Mouse (Mus musculus): ENCODE measurements around the gene St8sia4.

The St8sia4 gene

DNA sequence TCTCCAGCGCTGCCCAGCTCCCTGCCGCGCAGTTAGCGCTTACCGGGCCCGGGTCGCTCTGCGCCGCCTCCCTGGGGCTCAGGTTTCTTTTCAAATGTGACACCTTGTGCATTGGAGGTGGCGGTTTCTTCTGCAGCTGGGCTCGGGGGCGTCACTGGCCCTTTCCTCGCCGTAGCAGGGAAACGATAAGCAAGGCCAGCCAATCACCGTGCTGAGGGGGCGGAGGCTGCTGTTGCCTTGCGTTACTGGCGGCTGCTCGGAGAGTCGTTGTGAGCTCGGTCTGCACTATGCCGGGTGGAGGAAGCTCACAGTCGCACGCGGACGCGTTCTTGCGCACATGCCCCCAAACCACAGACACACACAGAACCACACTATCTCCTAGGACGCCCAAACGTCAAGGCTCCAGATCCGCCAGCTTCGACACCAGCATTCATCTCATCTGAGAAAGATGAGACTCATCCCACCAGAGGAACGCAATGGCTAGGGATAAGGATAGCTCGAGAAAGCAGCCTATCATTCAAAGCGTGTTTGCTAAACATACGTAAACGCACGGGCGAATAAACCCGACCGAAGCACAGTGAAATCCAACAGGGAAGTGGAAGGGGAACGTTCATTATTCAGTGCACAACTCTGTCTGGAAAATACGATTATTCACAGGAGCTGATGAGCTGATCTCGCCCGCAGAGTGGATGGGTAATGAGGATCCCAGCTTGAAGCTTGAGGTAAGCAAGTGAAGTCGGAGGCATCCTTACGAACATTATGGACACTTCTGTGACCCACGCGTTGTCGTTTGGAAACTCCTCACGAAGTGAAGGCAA lies at the start of gene St8sia4:
St8sia4 (minus strand) TSS at position 137 of the 818 bp plus-strand sequence.
- DNase-seq, result peak; percentile 90

DNA sequence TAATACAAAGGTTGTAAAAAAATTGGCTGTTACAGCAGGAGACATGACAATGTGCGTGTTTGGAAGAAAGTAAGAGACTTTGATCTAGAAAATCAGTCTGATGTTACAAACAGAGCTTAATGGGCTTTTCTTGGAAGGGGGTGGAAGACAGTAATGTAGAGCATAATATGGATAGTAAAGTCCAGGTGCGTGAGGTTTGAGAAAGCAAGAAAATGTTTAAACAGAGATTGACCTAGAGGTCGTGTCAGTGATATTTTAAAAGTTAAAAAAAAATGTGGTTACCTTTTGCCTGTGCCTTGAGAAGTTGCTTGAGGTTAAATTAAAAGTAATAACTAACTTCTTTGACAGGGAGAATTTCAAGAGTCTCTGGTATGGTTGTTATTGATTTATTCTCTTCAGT lies 41.8 kb upstream of the St8sia4 start:
- DNase-seq, result no peak

DNA sequence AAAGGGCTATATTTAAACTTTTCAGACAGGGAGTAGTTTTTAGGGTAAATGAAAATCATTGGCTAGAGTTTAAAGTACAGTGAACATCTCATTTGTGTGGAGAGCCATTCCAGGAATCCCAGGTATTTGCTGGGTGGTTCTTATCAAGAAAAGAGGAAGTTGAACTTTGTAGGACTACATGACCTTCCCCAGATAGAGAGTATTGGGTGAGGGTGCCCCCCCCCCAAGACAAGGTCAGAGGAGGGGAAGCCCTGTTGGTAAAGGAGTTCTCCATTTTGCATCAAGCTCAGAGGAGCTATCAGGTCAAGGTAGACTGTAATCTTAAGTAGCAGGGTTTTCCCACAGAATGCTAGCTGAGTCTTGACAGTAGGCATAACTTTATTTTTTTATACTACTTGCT lies 32.5 kb upstream of the St8sia4 start:
- DNase-seq, result no peak

DNA sequence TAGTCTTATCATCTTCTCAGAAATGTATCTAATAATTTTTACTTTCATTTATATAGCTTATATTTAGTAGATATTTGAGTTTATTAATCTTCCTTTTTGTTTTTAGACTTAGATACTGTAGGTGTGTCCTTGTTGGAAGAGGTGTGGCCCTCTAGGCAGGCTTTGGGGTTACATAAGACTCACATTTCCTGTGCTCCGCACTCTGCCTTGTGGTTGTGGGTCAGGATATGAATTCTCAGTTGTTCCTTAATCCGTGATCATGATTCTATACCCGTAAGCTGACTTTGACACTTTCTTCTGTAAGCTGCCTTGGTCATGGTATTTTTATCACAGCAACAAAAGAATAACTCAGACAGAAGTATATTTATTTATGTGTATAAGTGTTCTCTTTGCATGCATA lies 6.7 kb upstream of the St8sia4 start:
- no peak for DNase-seq

DNA sequence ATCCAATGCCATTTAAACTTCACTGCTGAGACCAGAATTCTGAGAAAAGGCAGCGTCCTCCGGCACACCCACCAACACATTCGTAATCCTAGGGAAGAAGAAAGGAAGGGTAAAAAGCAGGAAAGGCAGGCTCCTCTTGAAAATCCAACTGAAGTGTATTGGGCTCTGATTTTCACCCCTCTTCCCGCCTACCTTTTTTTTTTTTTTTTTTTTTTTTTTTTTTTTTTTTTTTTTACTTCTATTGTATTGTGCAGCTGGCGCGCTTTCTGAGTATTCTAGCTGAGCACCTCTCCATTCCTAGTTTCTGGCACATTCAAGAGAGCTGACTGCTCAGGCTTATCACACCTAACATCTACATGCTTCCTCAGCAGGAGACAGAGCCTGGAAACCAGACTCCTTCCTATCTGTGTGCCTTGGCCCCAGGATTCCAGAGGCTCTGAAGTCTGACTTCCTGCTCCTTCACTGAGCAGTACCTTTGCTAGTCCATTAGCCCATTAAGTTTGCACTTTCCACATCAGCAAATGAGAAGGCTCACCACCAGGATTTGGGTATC lies 958 bp upstream of the St8sia4 start:
- DNase-seq, result no peak

DNA sequence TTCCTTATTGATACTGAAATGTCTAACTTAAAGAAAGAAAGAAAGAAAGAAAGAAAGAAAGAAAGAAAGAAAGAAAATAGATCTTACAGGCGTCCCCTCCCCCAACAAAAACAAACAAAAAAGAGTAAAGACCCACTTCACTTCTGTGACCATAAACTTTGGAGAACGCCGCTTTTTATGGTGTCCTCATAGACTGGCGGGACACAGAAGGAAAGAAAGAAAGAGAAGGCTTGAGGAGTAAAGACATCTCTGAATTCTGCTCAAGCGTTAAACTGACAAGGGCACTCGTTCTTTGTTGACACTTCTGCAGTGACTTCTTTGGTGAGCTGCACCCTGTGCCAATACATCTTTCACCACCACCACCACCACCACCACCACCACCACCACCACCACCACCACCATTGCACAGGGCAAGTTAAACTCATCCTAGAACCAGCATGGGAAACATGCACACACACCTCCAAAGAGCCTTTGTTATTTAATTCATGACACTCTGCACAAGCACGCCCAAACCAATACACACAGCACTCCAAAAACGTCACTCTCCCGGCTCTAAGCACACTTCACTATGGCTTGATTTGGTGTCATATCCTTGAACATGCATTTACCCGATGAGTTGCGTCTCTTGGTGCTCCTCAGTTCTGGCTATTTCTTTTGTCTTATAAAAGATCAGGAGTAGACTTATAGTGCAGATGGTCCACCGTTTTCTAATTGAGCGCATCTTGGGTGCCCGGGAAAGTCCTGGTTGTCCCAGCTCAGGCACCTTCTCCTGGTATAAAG lies 640 bp downstream of the St8sia4 start:
- DNase-seq, result no peak

DNA sequence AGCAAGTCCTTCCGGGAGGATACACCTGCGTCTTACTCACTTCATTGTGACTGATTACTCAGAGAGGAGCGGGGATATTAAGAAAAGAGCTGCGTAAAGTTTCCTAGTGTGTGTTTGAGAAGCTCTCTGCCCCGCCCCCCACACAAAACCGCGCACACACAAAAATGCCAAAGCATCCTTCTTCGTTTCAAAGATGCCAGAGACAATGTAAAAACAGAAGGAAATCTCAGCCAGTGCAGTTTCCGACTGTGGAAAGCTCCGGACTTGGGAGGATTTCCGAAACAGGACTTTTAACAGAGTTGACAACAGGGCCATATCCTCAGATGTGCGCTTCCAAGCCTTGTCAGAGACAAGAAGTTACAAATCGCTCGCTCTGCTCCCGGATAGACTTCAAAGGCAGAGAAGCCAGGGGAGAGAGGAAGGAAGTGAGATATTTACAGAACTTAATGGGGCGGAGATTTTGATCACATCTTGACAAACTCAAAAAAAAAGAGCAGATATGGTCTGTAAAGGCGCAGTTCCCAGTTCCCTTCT lies 1.4 kb downstream of the St8sia4 start:
- DNase-seq, result no peak

DNA sequence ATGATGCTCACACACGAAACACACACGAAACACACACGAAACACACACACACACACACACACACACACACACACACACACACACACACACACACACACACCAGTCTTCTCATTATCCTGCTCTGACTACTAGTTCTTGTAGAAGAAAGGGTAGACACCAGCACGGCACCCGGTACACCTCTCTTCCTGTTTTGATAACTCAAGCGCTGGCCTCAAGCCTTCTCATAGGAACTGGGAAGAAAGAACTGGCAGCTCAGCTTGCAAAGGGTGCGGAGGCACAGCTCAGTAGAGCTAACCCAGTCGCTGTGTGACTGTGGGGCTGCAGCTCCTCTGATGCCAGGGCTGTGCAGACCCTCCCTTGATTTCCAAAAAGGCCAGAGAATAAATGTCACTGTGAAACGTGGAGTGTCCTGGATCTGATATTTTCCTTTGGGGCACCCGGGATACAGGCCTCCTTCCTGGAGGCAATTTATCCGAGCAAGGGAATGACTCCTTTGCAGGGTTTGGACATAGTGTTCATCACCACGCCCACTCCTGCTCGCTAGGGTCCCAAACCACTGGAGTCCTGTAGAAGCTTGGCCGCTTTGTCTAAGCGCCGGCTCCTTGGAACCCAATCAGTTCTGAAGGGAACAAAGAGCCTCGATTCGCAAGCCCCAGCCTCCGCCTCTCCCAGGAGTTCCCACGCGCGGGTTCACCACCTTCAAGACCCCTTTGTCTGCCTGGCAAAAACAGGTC lies 2.2 kb downstream of the St8sia4 start:
- DNase-seq, result peak; percentile 12

DNA sequence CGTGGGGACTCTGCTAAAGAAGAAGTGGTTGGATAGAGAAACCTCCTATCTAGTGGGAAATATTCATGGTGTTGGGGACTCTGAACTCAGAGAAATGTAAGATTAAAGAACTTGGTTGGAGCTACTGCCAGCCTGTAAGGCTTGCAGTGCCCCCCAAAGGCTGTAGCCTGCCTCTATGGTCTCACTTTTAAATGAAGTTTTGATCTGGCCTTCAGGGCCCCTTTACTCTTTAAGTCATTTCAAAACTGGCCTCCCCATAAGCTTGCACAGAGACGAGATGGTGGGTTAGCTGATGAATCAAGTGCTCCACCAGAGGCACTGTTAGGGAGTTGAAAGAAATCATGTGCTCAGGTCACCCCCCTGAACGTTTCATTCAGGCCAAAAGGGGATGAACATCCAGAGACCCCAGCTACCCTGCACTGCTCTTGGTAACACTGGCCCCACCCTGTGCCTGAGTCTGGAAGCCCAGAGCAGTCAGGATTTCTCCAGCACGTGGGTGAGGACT lies 3.0 kb downstream of the St8sia4 start:
- DNase-seq, result no peak

DNA sequence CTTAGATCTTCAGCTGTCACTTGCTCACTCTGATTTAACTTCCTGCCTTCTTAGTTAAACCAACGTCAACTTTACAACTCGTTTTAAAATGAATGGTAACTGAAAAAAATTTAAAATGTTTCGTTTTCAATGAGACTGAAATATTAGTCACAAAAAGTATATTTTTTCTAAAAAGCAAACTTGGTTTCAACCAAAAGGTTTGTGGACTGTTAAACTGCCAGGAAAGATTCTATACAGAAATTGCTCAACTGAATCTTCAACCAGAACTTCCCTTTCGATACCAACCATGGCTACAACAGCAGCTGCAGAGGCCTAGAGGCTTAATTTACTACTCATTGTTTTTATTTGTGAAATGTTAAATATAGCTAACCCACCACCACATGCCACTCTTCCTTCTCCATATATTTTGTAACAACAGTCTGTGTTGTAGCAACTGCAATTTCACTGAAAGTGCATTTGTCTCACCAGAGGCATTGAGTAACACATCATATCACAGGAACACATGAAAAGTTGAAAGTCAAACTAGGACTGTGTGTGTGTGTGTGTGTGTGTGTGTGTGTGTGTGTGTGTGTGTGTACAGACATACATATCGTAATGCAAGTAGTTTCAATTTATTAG lies 10.2 kb downstream of the St8sia4 start:
- DNase-seq, result no peak

DNA sequence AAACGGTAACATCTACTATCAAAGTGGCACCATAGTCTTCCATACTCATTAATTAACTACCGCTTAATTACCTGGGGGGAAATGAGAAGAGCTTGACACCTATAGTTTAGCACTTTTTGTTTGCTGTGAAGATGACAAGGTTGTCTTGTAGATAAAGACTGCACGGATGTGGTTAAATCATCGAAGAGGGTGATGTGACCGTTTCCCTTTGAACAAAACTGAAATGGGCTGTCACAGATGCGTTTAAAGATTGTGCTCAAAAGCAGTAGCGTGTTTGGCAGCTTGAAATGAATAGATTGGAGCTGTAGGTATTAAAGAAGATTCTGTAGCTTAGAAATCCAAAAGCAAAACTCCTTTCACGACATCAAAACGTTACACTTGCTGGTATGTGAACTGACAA lies 11.8 kb downstream of the St8sia4 start:
- DNase-seq, result no peak

DNA sequence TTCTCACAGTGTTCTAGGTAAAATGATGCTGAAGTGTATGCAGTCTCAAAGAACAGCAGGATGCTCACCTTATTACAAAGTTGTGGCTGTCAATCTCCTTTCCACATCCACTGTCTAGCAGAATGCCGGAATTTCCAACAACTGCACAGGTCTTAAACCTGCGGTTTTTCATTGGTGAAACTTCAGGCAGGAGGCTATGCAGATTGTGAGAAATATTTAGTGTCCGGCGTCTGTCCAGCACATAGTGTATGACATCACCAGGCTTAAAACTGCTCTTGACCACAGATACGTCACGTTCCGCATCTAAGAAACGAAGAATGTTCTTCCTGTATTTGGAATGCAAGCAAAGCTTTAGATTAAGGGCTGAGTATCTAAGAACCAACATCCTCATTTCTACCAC lies 13.9 kb downstream of the St8sia4 start:
- no peak for DNase-seq

DNA sequence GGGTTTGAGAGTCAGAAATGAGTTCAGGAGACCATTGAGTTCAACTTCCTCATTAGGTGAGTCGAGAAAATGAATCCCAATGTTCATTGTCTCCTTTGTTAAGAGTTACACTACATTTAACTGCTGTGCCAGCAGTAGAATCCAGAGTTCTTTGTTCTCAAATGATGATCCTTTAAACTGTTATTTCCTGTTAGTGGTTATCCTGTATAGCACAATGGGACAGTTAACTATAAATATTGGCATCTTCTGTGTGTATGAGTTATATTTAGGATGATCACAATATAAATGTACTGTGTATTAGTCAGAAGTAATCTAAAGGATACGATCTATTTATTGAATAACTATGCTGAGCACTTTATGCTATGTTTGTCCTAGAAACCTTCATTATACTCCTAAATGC lies 23.1 kb downstream of the St8sia4 start:
- no peak for DNase-seq

DNA sequence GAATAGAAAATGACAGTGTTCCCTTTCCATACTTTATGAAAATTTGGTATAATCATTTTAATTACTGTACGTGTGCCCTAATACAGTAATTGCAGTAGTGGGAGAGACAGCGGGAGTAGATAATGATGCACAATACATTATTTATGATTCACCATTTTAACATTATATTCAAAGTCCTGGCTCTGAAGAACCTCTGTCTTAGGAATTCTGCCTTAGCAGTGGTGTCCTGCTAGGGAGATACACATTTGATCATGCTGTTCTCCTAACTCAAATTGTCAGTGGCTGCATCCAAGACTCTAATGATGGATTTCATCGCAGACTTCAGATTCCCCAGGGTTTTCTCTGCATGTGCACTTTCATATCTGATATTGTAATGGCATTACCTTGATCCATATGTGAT lies 28.4 kb downstream of the St8sia4 start:
- DNase-seq, result no peak

DNA sequence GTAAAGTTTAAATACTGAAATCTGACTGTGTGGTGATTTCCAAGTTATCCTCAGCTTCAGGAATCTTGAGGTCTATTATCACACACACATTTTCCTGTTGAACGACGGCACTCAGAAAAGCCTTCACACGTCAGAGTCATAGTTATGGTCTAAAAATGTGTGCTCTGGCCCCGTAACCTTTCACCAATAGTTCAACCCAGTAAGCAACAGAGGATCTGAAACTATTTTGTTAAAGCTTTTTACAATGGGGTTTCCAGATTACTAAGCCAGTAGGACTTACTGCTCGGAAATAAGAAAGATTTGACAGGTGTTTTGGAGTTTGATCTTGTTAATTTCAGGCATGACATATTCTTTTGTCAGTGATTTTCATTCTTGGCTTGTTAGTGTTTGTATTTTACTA lies 43.0 kb downstream of the St8sia4 start:
- DNase-seq, result no peak

DNA sequence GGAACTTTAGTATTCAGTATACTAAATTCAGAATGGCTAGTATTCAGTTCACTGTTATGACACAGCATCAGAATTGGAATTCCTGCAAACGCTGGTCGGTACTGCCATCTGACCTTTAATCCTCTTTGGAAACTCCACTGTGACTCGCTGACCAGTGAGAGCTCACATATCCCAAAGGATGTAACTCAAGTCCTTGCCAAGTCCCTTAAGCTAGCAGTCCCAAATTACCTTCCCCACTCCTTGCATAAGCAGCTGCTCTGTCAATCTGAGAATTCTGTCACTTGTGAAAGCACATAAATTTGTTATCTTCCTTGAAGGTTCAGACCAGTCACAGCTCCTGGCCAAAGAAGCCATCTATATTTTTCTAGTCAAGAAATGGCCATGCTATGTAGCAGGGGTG lies 48.7 kb downstream of the St8sia4 start:
- no peak for DNase-seq

DNA sequence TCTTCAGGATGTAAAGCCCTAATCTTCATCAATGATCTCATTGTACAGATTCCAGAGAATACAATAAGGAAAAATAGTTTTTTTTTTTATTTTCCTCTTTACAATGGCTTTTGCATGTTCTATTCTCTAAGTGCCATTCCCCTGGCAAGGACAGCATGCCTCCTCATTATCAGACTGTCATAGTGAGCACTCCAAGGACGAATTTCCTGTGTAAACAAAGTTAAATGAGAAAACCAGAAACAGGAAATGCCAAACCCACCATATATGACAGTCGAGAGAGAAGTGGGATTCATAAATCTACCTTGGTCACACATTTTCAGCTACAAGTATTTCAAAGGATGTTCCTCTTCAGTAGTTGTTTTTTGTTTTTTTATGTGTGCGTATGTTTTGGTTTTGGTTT lies 49.2 kb downstream of the St8sia4 start:
- DNase-seq, result no peak

DNA sequence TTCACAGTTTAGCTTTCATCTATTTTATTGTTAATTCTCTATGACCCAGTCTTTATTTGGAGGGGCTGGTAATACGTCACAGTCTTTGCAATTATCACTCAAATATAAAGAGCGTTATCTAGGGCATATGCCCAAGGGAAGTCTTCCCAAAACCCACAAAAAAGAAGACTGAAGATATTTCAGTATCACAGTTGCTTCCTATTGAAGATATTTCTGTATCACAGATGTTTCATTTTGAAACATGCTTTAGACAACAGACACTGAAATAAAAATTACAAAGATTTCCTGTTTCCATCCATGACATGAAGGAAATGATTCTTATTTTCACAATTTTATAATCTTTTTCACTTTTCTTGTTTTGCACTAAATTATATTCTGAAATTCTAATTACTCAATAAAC lies 57.4 kb downstream of the St8sia4 start:
- DNase-seq, result no peak

DNA sequence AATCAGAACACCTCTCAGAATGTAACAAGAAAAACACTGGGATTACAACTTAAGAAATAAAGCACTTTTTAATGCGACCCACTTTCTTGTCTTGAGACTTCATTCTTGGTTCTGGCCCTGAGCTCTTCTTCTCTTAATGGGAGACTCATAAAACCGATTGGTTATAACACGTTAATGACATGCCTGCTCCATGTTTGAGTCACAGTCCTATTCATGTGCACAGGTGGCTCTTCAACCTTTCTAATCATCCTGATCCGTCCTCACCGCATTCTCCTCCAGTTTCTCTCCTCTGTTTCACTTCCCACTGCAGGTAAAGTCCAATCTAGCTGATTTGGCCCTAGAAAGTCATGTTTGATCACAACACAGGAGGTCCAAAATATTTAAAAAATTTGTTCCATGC lies 58.3 kb downstream of the St8sia4 start:
- DNase-seq, result no peak

DNA sequence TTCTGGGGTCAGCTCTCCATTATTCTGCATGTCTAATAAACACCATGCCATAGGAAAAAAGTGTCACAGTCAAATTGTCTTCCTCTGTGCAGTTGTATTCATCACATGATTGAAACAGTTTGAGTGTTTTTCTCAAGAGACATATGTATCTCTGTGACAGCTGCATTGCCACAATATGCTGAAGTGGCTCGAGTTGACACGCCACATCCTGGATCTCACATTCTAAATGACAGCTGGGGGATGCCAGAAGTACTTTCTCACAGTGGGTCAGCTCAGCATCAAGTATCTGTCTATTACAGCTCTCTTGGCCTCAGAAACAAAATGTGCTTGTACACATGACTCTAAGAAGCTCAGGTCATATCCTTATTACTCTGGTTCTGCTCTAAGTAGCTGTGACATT lies 61.9 kb downstream of the St8sia4 start:
- DNase-seq, result no peak

DNA sequence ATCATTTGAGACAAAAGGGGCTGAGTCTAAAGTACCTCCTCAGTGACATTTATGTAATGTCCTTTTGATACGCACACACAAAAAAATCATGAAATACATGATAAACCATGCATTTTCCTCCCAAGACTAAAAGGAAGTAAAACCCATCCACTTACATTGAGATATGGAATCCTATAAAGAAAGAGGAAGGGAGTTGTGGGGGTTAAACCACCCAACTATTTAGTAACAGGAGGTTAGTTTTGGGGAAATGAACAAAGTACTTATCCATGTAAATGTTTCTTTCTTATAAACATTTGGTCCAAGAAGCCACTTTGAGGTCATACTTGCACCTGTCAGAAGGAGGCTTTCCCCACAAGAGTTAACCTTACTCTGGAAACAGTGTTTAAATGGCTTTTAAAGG lies 69.3 kb downstream of the St8sia4 start:
- DNase-seq, result no peak

DNA sequence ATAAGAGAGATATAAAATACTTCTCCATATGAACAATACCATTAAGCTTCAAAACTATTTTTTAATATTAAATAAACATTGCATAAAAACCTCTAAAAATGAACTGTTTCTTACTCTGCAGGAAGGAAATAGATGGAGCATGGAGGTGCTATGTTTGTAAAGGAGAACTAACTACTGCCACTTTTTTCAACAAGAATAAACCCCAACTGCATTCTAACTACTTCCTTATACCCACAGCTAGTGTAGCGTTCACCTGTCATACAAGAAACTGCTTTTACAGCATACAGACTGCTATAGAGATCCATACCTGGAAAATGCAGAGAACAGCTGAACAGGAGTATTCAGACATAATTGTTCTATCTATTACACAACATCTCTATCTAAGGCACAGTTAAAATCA lies 70.5 kb downstream of the St8sia4 start:
- no peak for DNase-seq

Data from right cerebral cortex, adult 18-20 months (tissue).